Mouse (Mus musculus): ENCODE results near the gene Rbl1.

DNA sequence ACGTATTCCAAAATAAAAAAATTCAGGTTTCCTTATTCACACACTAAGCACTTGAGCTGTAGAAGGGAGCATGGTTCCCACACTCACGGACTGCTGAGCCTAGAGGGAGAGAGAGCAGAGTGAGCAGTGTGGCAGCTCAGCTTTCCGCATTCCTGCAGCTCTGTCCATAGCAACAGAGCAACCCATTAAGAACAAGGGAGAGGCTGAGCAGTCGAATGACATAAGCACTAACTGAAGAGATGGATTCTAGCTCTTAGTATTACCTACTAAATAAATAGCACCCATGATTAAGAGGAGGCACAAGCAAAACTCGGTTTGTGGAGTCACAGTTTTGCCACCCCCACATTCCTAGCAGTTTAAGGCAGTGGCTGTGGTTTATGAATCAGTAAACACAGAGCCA lies 34.2 kb downstream of the Rbl1 start:
- TF ChIP-seq GATA1 (IDR thresholded peaks at IDR 0.05; ENCODE audit: low read length) (no peak), TAL1 (IDR thresholded peaks at IDR 0.05; ENCODE audit: low read length) (no peak)
